Mouse (Mus musculus) inflammation-experienced regulatory T-cells, adult 6 months (primary cell): ENCODE results near the gene Myod1. TPM values are rescaled to one million over a fixed set of nuclear protein-coding genes. Genes with fewer than 3 reads are reported as not detected.

Experiments
- ATAC-seq: one replicate; pipeline ENCODE4 v1.8.0; 2017
- polyA plus RNA-seq, 3 experiments: library from polyadenylated mRNA; unstranded; fragments of 100-300 nt; shearing (Covaris generic); gene quantifications; one replicate each; pipeline ENCODE4 v1.2.1; 2017

Myod1 gene
- polyA plus RNA-seq, 3 experiments from 2014 or later: not detected

DNA sequence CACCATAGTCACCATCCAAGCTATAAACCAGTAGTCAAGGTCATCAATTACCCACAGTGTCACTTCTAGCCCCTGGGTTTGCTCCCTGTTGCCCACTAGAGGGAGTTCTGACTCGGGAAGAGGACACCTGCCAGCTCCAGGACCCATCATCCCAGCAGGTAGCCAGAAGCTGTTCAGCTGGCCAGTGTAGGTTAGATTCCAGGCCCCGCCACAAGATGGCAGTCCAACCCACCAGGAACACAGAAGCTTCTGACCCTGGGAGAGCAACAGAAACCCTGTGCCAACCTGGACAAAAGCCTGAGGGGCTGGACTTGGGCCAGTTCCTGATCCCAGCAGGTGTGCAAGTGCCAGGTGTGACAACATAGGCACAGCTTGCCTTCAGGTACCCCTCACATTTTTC, 16.8 kb downstream of the Myod1 start:
- ATAC-seq: no peak

GRCm38 (mm10) chr7:46393718-46394511, 17.6 kb downstream of the Myod1 start:
- ATAC-seq: no peak

GRCm38 (mm10) chr7:46394933-46395332, 18.7 kb downstream of the Myod1 start:
- ATAC-seq: no peak

GRCm38 (mm10) chr7:46395571-46395970, 19.3 kb downstream of the Myod1 start:
- no peak for ATAC-seq

- ATAC-seq: peak; percentile 26
These were observed 20.1 kb downstream of the Myod1 start, which contains the start of gene Kcnc1 for GRCm38 (mm10) chr7:46396231-46396927. Kcnc1 (plus strand) TSS chr7:46396497.

DNA sequence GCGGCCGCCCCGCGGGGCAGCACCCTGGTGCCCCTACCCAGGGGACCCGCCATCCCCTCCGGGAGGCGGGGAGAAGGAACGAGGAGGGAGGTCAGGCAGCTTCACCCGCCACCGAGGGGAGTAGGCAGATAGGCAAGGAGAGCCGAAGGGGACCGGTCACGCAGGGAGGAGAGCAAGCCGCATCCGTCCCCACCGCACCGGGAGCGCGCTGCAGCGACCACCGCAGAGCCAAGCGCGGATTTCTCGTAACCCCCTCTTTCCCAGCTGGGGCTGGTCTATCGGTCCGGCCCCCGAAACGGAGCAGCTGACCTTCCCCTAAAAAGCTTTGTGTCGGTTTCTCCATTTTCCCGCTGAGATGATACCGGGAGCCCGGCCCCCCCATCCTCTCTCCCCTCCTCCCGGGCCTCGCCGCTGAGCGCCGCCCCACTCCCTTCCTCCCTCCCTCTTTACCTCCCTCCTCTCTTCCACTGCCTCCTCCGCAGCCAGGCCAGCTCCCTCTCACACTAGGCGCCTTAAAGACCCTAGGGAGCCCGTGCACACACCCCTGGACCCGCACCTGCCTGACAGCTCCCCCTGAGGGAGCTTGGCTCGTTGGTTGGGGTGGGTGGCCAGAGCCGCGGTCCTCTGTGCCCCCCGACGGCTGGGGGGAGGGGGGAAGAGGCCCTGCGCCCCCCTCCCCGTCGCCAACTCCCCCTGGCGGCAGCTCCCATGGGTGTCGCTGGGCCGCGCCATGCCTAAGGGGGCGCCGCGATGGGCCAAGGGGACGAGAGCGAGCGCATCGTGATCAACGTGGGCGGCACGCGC, 20.9 kb downstream of the Myod1 start:
- ATAC-seq: no peak

DNA sequence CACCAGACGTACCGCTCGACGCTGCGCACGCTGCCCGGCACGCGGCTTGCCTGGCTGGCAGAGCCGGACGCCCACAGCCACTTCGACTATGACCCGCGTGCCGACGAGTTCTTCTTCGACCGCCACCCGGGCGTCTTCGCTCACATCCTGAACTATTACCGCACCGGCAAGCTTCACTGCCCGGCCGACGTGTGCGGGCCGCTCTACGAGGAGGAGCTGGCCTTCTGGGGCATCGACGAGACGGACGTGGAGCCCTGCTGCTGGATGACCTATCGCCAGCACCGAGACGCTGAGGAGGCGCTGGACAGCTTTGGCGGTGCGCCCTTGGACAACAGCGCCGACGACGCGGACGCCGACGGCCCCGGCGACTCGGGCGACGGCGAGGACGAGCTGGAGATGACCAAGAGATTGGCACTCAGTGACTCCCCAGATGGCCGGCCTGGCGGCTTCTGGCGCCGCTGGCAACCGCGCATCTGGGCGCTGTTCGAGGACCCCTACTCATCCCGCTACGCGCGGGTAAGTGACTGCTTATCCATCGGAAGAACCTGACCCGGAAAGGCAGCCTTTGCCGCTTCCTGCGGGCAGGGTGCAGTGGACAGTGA, 21.6 kb downstream of the Myod1 start:
- no peak for ATAC-seq

DNA sequence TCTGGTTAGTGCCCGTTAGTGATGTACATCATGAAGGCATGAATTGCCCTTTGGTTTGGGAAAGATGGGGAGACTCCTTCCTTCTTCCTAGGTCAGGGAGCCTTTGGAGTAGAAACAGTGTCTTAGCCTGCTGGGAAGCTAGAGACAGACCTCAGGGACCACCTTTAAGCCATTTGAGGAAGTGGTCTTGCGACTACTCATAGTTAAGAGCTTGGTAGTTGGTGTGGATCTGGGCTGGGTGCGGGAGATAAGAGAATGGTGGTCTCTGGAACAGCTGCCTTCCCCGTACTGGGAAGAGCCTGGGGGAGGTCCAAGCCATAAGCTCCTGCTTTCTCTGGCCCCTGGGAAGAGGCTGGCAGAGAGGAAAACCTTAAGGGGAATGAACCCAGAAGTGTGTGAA, 22.3 kb downstream of the Myod1 start:
- no peak for ATAC-seq

DNA sequence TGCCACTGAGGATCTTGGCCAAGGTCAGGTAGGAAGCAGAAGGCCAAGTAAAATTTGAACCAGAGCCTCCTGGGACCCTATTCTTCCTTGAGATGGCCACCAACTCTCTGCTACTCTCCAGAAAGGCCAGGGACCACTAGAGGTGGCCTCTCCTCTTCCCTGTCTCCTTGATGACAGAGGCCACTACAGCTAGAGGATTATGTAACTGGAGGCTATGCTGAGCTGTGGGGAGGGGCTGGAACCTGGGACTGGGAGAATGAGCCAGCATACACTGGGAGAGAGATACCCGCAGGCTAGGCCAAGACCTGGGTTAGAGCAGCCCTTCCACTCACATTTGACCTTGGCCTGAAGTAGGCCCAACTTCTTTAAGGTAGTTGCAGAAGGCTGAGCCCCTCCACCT, 23.4 kb downstream of the Myod1 start:
- no peak for ATAC-seq

DNA sequence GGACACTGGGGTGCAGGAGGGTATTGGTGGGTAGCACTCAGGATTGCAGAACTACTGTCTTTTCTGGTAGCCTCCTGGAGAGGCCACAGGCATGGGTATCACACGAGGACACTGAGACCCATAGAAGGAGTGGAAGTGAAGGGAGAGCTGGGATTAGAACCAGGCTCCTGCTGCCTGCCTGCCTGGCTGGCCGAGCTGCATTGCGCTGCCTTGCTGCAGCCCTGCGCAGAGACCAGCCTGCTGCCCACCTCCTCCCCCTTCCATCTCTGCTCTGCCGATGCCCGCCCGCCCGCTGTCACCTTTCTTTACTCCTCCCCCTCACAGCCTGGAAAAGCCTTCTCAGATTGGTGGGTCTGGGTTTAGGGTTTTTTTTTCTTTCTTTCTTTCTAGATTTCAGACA, 24.1 kb downstream of the Myod1 start:
- no peak for ATAC-seq

GRCm38 (mm10) chr7:46401371-46402180, 25.3 kb downstream of the Myod1 start:
- no peak for ATAC-seq

- ATAC-seq: no peak
These were observed 27.6 kb downstream of the Myod1 start for GRCm38 (mm10) chr7:46403616-46404485.

- ATAC-seq: no peak
These were observed 28.5 kb downstream of the Myod1 start for GRCm38 (mm10) chr7:46404756-46405155.

DNA sequence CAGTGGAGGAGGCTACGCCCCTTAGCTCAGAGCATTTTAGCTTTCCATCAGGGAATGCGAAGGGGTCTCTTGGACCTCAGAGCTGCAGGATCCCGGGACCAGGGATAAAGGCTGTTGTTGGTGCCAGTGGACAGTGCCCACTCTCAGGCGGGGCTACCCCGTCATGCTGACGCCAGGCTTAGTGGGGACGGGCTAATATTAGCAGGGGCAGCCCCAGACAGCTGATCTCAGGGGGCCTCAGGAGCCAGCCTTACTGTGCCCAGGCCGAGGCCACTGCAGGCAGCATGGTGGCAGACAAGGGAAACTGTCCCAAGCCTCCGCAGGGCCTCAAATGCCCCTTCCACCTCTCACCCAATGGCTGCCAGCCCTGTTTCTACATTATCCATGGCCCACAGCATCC, 32.3 kb downstream of the Myod1 start:
- ATAC-seq: no peak

DNA sequence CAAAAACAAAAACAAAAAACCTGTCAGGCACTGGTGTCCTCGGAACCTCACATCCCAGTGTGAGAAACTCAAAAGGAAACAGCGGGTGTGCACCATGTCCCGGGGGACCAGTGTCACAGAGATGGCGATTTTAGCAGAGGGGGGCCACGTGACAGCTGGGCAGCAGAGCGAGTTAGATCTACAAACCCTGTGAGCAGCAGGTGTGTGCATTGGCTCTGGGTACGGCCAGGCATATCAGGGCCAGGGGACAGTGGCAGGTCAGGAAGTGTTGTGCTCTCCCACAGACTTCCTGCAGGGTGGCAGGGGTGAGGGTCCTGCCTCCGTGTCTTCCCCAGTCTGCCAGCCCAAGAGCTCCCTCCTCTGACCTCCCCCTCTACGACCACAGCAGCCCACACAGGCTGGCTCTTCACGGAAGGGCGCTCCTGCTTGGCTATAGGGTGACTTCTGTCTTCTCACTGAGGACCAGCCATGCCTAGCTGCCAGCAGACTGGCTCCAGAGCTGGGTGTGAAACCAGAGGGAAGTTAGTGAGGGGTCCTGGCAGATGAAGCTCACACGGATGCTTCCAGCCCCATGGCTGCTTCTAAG, 33.0 kb downstream of the Myod1 start:
- no peak for ATAC-seq

GRCm38 (mm10) chr7:46410727-46411126, 34.5 kb downstream of the Myod1 start:
- ATAC-seq: no peak

- no peak for ATAC-seq
These were observed 36.5 kb downstream of the Myod1 start for GRCm38 (mm10) chr7:46412823-46413222.

GRCm38 (mm10) chr7:46413959-46414725, 37.9 kb downstream of the Myod1 start:
- ATAC-seq: no peak

DNA sequence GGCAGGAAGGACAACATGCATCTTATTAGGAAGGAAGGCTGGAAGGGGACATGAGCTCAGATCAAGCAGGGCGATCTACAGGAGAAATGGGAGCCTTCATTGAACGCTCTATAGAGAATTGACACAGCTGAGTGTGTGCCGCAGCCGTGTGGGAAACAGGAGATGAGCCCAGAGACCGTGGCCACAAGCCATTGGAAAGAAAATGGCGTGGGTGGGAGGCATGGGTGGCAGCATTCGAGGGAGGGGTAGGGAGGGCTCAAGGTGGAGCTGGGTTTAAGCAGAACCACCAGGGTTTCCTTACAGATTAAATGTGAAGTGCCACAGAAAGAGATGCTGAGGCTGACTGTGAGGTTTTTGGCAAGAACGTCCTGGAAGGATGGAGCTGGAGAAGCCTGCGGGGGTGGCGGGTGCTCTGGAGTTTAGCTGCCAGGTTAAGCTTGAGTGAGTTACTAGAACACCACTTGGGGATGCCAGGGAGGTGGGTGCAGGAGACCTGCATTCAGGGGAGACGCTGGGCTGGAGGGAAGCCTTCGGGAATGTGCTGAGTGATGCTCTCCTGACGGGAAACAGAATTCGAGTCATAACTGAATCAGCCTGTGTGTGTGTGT, 39.6 kb downstream of the Myod1 start:
- ATAC-seq: no peak
